Mouse (Mus musculus) kidney, embryonic 15.5 days (tissue): ENCODE data around the gene Pitpna. TPM values are rescaled to one million over a fixed set of nuclear protein-coding genes. Genes with fewer than 3 reads are reported as not detected.

Source experiments
- ATAC-seq: fragments of 200-750 bp; cut with Nextera tagmentation; replicated peaks from 2 replicates; pipeline ENCODE4 v1.8.0; 2017; ENCODE audit warnings: moderate TSS enrichment; ENCODE audit not compliant: low FRiP score
- H3K27ac ChIP-seq: fragments of 300-500 bp; sonication (generic); 2 replicates; pipeline ENCODE4 v1.5.1; 2015; ENCODE audit warnings: mild to moderate bottlenecking, inconsistent platforms
- H3K27me3 ChIP-seq: fragments of 300-500 bp; sonication (generic); 2 replicates; pipeline ENCODE4 v1.6.1; 2015; ENCODE audit warnings: inconsistent platforms
- H3K36me3 ChIP-seq: fragments of 300-500 bp; sonication (generic); 2 replicates; pipeline ENCODE4 v1.6.1; 2015; ENCODE audit warnings: inconsistent platforms
- H3K4me1 ChIP-seq: fragments of 300-500 bp; sonication (generic); 2 replicates; pipeline ENCODE4 v1.6.1; 2015; ENCODE audit warnings: inconsistent platforms
- H3K4me2 ChIP-seq: fragments of 300-500 bp; sonication (generic); 2 replicates; pipeline ENCODE4 v1.6.1; 2015; ENCODE audit warnings: moderate library complexity, mild to moderate bottlenecking, inconsistent platforms
- H3K4me3 ChIP-seq: fragments of 300-500 bp; sonication (generic); replicated peaks from 2 replicates; pipeline ENCODE4 v1.5.1; 2015; ENCODE audit warnings: mild to moderate bottlenecking, inconsistent platforms
- H3K9ac ChIP-seq: fragments of 300-500 bp; sonication (generic); 2 replicates; pipeline ENCODE4 v1.6.1; 2015; ENCODE audit warnings: mild to moderate bottlenecking, inconsistent platforms
- H3K9me3 ChIP-seq: fragments of 300-500 bp; sonication (generic); replicated peaks from 2 replicates; pipeline ENCODE4 v1.6.1; 2016; ENCODE audit warnings: inconsistent platforms
- WGBS: fragments of 180-500 bp; shearing (Covaris S2); methylation state at CpG from one replicate; pipeline ENCODE4 v1.1.7; 2015; ENCODE audit warnings: mixed read lengths; 5-methylcytosine and 5-hydroxymethylcytosine counted together
- polyA plus RNA-seq: library from polyadenylated mRNA; unstranded; fragments of >200 nt; fragmentation: Nextera tagmentation; extraction: Ambion mirVana; gene quantifications from 2 replicates; pipeline ENCODE4 v1.2.1, GENCODE M21; 2015

Pitpna gene
- 77.6 and 83.5 TPM in 2 replicates for polyA plus RNA-seq

DNA sequence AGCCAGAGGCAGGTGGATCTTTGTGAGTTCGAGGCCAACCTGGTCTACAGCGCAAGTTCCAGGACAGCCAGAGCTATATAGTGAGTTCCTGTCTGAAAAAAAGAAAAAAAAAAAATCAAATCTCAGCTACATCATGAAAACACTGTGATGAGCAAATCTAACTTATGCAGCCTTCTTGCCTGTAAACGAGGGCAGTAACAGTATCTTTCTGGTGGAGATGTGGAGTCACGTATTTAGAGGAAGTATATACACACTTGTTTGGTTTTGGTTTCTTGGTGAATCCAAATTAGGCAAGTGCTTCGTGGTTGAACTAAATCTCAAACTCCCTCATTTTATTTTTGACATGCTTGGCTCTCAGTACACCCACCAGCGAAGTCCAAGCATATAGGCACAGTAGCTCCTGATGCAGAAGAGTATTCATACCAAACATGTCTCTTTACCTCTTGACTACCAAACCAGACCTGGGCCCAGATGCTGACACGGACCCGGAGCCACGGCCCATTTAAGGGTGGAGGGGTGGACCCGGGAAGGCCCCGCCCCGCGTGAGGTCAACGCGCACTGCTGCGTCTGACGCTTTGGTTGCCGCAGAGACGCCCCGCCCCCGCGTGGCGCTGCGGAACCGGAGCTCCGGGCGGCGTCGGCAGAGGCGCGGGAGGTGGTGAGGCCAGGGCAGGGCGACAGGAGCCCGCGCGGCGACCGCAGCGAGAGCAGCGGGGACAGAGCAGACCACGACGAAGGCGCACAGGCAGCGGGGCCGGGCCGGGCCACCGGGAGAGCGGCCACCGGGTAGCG lies at the start of gene Pitpna:
Gene Pitpna, plus strand, starts transcription at position 605 of the 792 bp plus-strand sequence.
- peak within 1 kb of the TSS; percentile 74 for H3K4me3 ChIP-seq
- peaks cover 32% of the 10 kb centered on the region for H3K4me1 ChIP-seq
- no peaks in the 10 kb centered on the region for H3K27me3 ChIP-seq
- WGBS: 5% methylated on average over 49 of the region's 49 CpGs
- peaks cover 16% of the 10 kb centered on the region for H3K36me3 ChIP-seq
- peak within 1 kb of the TSS; percentile 84 for H3K9ac ChIP-seq
- peak within 1 kb of the TSS; percentile 90 for H3K27ac ChIP-seq
- ATAC-seq: peak; percentile 89
- peak within 1 kb of the TSS; percentile 79 for H3K4me2 ChIP-seq
- H3K9me3 ChIP-seq: no peaks in the 10 kb centered on the region

DNA sequence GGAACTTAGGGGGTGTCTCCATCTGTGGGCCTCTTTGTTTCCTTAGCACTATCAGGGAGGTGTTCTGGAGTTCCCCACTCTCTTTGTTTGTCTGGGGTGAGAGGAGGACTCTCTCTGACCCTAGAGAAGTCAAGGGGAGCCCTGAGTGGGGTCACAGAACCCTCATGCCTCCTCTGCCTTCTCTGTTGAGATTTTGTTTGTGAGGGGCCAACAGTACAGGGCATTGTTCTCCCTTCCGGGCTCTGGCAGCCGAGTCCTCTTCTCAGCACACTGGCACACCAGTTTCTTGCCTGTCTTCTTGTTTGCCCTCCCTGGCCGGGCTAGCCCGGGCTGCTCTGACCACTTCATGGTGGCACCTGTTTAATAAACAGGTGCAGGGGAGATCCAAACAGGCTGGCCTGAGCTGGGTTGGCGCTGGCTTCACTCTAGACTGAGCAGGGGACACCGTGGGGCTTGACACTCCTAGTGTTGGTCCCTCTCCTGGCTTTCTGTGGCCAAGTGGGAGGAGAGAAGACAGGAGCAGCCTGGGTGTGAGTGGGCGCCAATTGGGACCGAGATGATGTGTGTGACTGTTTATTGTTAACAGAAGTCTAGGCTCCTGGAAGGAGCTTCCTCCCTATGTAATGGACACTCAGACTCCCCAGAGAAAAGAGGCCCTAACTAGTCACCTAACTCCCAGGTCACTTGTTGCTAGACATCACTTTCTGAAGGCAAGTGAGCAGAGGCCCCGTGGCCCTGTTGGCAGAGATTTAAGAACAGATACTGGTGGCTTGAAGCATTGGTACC lies 49.5 kb upstream of the Pitpna start:
- H3K9me3 ChIP-seq: no peaks in the 10 kb centered on the region
- no peak overlapping the region for H3K4me3 ChIP-seq
- no peak overlapping the region for H3K9ac ChIP-seq
- WGBS: 54% methylated on average over 9 of the region's 9 CpGs
- peaks cover 48% of the 10 kb centered on the region for H3K4me1 ChIP-seq
- H3K27me3 ChIP-seq: no peaks in the 10 kb centered on the region
- H3K4me2 ChIP-seq: no peak overlapping the region
- ATAC-seq: no peak
- peak overlapping the region; percentile 56 for H3K27ac ChIP-seq
- H3K36me3 ChIP-seq: no peaks in the 10 kb centered on the region

DNA sequence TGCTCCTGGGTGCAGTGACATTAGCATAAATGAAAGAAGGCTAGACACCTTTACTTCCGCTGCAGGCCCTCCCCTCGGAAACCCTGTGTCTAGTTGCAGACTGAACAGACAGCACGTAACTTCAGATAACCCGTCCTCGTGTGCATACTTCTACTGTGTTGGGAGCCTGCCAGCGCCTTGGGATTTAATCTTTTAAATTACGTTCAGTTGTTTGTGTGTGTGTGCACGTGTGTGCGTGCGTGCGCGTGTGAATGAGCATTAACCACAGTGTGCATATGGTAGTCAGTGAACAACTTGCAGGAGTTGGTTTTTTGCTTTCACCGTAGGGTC lies 49.0 kb upstream of the Pitpna start:
- no peaks in the 10 kb centered on the region for H3K9me3 ChIP-seq
- no peak overlapping the region for H3K4me3 ChIP-seq
- H3K36me3 ChIP-seq: no peaks in the 10 kb centered on the region
- H3K4me1 ChIP-seq: peaks cover 48% of the 10 kb centered on the region
- no peak for ATAC-seq
- 81% methylated on average over 13 of the region's 13 CpGs for WGBS
- no peak overlapping the region for H3K4me2 ChIP-seq
- no peak overlapping the region for H3K9ac ChIP-seq
- peak overlapping the region; percentile 56; the same call in 1 of the 2 replicates for H3K27ac ChIP-seq
- H3K27me3 ChIP-seq: no peaks in the 10 kb centered on the region

- WGBS: 82% methylated on average over 8 of the region's 8 CpGs
- H3K27me3 ChIP-seq: no peaks in the 10 kb centered on the region
- no peak overlapping the region for H3K4me2 ChIP-seq
- H3K27ac ChIP-seq: no peak overlapping the region
- peaks cover 38% of the 10 kb centered on the region for H3K4me1 ChIP-seq
- H3K9ac ChIP-seq: no peak overlapping the region
- H3K9me3 ChIP-seq: no peaks in the 10 kb centered on the region
- H3K36me3 ChIP-seq: no peaks in the 10 kb centered on the region
- H3K4me3 ChIP-seq: no peak overlapping the region
- no peak for ATAC-seq
These were observed 47.7 kb upstream of the Pitpna start for GRCm38 (mm10) chr11:75540209-75540608.

GRCm38 (mm10) chr11:75540710-75541581 lies 47.0 kb upstream of the Pitpna start:
- H3K4me3 ChIP-seq: no peak overlapping the region
- ATAC-seq: no peak
- no peaks in the 10 kb centered on the region for H3K36me3 ChIP-seq
- no peaks in the 10 kb centered on the region for H3K9me3 ChIP-seq
- peak overlapping the region; percentile 41 for H3K27ac ChIP-seq
- H3K27me3 ChIP-seq: no peaks in the 10 kb centered on the region
- no peak overlapping the region for H3K4me2 ChIP-seq
- H3K4me1 ChIP-seq: peaks cover 31% of the 10 kb centered on the region
- 69% methylated on average over 19 of the region's 19 CpGs for WGBS
- no peak overlapping the region for H3K9ac ChIP-seq

DNA sequence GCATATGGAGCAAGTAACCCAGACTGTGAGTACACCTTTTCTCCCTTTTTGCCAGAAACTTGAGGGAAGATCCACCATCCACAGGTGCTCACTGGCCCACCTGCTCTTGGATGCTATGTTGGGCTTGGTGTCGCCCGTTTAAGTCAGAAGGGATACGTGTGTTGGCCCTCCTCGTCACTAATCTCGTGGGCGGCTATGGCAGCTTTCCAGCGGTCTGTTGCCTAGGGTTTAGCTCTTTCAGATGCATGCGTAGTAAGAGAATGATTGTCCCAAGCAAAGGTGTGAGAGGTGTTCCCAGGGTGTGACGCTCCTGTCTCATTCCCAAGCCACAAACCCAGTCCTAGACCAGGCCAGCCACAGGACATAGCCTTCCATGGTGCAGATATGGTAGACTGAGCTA lies 43.2 kb upstream of the Pitpna start:
- 84% methylated on average over 9 of the region's 9 CpGs for WGBS

DNA sequence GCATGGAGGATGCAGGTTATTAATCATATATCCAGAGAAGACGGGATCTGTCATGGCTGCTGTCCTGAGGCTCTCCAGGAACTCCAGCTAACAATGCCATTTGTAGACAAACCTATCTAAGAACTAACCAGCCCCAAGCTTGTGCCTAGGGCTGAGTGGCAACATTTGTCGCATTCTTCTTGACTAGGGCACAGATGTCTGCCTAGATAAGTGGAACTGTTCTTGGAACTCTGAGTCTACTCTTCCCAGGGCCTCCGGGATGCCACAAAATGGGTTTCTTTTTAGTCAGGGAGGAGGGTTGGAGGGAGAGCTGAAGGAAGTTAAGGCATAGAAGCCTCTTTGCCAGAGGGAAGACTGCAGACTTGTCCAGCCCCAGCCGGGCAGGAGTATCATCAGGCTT lies 41.8 kb upstream of the Pitpna start:
- Histone ChIP-seq H3K27me3 (no peaks in the 10 kb centered on the region), H3K4me2 (no peak overlapping the region), H3K4me1 (peaks cover 22% of the 10 kb centered on the region), H3K9ac (no peak overlapping the region), H3K4me3 (no peak overlapping the region), H3K9me3 (no peaks in the 10 kb centered on the region), H3K36me3 (no peaks in the 10 kb centered on the region), H3K27ac (no peak overlapping the region)
- ATAC-seq: no peak
- 82% methylated on average over 4 of the region's 4 CpGs for WGBS

More for the DNA sequence above, 43.2 kb upstream of the Pitpna start:
- no peak overlapping the region for H3K4me2 ChIP-seq
- H3K4me3 ChIP-seq: no peak overlapping the region
- no peak for ATAC-seq
- peaks cover 19% of the 10 kb centered on the region for H3K4me1 ChIP-seq
- H3K27me3 ChIP-seq: no peaks in the 10 kb centered on the region
- H3K9me3 ChIP-seq: no peaks in the 10 kb centered on the region
- H3K36me3 ChIP-seq: no peaks in the 10 kb centered on the region
- H3K27ac ChIP-seq: no peak overlapping the region
- H3K9ac ChIP-seq: no peak overlapping the region

DNA sequence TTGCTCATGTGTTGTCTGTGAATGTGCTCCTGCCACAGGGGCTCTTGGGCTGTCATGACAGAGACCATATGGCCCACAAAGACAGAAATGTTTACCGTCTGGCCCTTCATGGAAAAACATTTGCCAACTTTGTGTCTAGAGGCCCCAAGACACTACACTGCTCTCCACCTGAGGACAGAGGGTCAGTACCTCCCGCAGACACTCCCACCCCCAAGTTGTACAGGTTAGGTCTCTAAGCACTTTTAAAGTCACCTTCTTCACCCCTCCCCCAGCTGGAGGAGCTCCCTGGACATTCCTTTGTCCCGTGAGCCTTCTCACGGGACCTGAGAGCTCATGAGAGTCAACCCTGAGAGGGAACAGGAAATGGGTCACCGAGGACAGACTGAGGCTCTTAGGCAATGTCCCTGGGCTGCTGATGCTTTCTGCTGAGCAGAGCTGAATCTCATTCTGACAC lies 38.2 kb upstream of the Pitpna start:
- H3K27me3 ChIP-seq: no peaks in the 10 kb centered on the region
- no peaks in the 10 kb centered on the region for H3K9me3 ChIP-seq
- H3K27ac ChIP-seq: peak overlapping the region; percentile 48; the same call in 1 of the 2 replicates
- no peak for ATAC-seq
- no peaks in the 10 kb centered on the region for H3K36me3 ChIP-seq
- WGBS: 28% methylated on average over 5 of the region's 5 CpGs
- no peak overlapping the region for H3K4me3 ChIP-seq
- peaks cover 39% of the 10 kb centered on the region for H3K4me1 ChIP-seq
- no peak overlapping the region for H3K4me2 ChIP-seq
- H3K9ac ChIP-seq: no peak overlapping the region

DNA sequence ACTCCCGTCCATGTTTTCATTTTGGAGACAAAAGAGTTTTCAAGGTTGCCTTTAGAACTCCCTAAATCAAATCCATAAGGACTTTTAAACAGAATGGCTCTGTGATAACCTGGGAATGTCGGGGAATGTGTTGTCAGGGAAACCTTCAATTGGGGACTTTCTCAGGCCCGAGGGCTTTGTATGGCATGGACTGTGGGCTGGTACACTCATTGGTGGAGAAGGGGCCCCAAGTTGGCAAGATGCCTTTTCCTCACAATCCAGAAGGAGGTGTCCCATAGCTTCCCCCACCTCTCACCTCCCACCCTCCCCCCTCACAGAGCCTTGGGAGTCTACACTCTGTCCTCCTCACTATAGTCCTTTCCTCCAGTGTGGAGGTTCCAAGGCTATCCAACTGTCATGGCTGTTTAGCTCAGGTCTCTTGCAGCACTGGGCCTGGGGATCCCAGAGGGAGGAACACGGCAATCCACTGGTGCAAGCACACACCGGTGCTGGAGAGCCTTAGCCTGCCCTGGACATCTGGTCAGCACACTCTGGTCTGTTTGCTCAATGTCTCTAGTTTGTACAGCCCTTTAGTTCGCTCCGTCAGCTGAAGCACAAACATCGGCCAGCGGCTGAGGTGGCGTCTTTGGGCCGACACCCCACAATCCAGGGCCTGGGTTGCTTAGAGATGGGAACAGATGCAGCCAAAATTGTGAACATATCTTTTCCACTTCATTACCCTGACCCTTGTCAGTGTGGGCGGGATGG lies 37.5 kb upstream of the Pitpna start:
- no peak overlapping the region for H3K9ac ChIP-seq

DNA sequence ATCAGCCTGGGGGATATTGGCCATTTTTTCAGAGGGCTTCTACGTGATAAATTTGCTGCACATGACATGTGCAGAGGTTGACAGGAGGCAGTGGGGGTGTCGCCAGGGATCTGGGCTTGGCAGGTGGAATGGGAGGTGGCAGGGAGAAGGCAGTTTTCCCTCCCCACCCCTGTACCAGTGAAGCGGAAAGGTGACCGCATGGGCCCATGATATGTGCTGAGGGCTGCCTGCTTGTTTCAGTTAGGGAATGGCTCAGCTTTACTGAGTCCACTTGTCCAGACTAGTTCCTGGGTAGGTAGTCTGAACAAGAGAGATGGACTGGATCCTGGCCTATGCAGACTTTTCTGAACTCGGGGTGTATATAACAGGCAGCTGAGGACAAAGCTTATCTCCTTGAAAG lies 36.6 kb upstream of the Pitpna start:
- Histone ChIP-seq H3K4me1 (peaks cover 39% of the 10 kb centered on the region), H3K27ac (peak overlapping the region; percentile 49; the same call in 1 of the 2 replicates), H3K9ac (no peak overlapping the region), H3K4me3 (no peak overlapping the region), H3K4me2 (no peak overlapping the region), H3K27me3 (no peaks in the 10 kb centered on the region), H3K9me3 (no peaks in the 10 kb centered on the region), H3K36me3 (no peaks in the 10 kb centered on the region)
- 69% methylated on average over 5 of the region's 5 CpGs for WGBS
- ATAC-seq: peak; percentile 56; the same call in 1 of the 2 replicates

More for the DNA sequence above, 37.5 kb upstream of the Pitpna start:
- Histone ChIP-seq H3K4me1 (peaks cover 39% of the 10 kb centered on the region), H3K27me3 (no peaks in the 10 kb centered on the region), H3K36me3 (no peaks in the 10 kb centered on the region), H3K4me2 (no peak overlapping the region), H3K9me3 (no peaks in the 10 kb centered on the region), H3K27ac (peak overlapping the region; percentile 48; the same call in 1 of the 2 replicates), H3K4me3 (no peak overlapping the region)
- ATAC-seq: no peak
- WGBS: 67% methylated on average over 12 of the region's 12 CpGs

DNA sequence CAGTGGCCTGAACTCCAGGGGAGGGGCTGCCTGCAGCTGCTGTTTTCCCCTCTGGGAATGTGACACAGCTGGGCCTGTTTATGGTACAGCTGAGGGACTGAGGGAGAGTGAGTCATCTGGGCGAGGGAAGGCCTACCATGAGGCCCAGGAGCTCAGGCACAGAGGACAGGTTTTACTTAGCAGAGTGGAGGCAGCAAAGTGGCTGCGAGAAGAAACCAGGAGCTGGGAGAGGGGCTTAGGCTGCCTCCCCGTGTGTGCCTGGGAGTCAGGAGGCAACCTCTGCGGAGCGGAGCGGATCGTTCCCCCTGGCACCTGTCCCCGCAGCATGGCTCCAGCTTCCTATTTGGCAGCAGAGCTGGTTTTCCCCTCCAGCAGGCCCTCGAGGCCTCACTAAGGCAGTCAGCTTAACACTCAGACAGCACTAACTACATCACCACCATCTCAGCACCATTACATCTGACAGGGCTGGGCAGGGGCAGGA lies 35.9 kb upstream of the Pitpna start:
- no peak overlapping the region for H3K4me3 ChIP-seq
- H3K36me3 ChIP-seq: no peaks in the 10 kb centered on the region
- no peak for ATAC-seq
- H3K4me2 ChIP-seq: no peak overlapping the region
- WGBS: 59% methylated on average over 9 of the region's 9 CpGs
- no peaks in the 10 kb centered on the region for H3K9me3 ChIP-seq
- H3K27ac ChIP-seq: peak overlapping the region; percentile 49
- peaks cover 39% of the 10 kb centered on the region for H3K4me1 ChIP-seq
- H3K9ac ChIP-seq: peak overlapping the region; percentile 6; the same call in 1 of the 2 replicates
- no peaks in the 10 kb centered on the region for H3K27me3 ChIP-seq
